Mouse (Mus musculus) spleen, postnatal 4 days (tissue): Measurements from ENCODE around the gene Nphp3.

Source experiments
- DNase-seq, 2 experiments: peaks; one replicate each; pipeline ENCODE4 v3.0.0; 2022; ENCODE audit warnings: low spot score in 2 of 2

The Nphp3 gene

DNA sequence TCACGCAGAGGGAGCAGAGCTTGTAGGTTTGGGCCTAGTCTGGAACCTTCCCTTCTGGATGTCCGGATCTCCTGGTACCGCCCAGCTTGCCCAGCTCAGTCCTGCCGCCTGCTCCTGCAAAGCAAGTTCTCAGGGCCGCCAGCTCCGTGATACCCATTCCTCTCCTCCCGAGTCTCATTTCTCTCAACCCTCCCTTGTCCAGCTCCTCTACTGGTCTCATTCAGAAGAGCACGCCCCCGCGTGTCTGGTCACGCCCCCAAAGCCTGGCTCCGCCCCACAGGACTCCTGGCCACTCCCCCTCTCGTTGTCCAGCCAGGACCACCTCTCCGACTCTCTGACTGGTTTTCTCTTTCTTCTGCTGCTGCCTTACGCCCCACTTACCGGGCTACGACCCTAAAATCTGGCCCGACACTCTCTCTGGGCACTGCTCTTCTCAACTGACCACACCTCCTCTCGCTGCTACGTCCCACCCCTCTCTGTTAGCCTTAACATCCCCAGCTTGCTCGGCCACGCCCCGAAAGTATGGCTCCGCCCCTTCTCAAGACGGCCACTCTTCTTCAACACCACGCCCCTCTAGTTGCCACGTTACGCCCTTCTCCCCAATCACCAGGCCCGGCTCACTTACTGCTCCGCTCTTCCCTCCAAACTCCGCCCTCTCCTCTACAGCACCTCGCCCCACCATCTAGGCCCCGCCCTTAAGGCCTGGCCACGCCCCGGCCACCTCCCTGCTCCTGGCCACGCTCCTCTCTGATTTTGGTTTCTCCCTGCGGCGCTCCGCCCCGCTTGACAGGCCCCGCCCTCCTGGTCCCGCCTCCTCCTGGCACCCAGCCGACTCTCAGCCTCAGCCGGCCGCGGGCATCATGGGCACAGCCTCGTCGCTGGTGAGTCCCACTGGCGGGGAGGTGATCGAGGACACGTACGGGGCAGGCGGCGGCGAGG lies at the start of gene Nphp3:
Gene Nphp3 (plus strand): TSS at position 624 of the 939 bp plus-strand sequence.
- peak; percentile 96 to 97 for DNase-seq

DNA sequence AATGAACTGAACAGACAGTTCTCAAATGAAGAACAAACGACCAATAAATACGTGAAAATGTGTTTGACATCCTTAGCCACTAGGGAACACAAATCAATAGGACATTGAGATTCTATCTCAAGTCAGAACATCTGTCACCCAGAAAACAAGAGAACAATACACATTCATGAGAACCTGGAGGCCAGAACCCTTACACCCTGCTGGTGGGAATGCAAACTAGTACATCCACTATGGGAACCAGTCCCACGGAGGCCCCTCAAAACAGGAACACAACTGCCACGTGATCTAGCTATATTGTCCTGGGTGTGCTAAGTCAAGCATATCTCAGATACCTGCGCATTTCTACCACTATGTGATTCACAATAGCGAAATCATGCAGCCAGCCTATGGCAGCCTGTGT lies 43.6 kb upstream of the Nphp3 start:
- no peak for DNase-seq

DNA sequence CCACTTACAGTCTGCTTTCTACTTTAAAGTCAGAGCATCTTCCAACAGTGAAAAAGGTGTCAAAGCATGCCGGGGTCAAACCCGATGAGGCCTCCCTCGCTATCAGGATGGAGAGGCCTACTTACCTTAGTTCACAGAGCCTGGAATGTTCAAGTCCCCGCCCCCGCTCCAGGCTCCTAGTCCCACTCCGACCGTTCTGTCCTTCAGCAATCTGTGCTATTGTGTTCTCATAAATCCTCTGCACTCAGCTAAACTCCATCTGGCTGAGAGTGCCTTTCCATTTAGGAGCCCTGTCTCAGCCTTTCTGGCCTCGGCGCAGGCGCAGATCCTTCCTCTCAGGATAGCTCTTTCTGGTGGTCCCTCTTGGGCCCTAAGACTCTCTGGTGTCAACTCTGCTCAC lies 42.4 kb upstream of the Nphp3 start:
- DNase-seq = no peak

DNA sequence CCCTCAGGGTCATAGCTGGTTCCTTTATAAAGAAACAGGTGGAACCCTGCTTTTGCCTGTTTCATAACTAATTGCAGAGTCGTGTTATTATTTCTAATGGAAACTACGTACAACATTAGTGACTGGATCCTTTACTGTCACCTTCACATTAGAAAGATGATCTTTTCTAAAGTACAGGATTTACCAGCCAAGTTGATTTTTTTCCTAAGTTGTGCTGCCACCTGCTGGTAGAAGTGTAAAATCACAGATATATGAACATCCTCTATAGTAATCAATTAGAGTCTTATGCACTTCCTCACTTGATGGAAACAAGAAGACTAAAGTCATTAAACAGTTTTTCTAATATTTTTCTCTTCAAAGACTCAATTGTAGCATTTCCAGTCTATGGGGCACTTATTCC lies 5.8 kb upstream of the Nphp3 start:
- peak; percentile 19 to 71 for DNase-seq

DNA sequence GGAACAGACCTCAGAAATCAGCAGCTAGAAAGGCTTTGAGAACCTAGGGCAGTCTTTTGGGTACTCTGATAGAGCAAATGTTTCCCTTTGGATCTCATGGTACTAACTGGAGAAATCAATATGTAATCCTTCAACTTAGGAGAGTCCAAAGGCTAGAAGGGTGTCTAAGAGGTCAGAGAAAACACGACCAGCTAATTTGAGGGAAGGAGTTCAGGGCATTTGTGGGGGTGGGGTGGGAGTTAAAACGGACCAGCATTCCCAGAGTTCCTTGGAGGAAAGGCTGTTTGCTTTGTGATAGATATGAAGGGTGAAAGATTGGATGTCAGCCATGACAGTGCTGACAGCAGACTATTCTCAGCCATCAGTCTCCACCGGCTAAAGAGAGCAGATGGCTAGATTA lies 1.7 kb upstream of the Nphp3 start:
- no peak for DNase-seq

DNA sequence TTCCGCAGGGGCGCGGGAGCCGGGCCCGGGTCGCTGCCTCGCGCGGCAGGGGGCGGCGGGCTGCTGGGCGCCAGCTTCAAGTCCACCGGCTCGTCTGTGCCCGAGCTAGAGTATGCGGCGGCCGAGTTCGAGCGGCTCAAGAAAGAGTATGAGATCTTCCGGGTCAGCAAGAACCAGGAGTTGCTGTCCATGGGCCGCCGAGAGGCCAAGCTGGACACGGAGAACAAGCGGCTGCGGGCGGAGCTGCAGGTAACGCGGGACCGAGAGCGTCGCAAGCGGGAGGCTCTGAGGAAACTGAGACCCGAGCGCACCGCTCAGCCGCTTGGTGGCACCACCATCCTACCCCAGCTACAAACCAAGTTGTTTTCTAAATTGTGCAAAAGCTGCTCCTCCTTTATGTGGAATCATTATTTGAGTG lies 578 bp downstream of the Nphp3 start:
- DNase-seq = peak; percentile 56 to 81

DNA sequence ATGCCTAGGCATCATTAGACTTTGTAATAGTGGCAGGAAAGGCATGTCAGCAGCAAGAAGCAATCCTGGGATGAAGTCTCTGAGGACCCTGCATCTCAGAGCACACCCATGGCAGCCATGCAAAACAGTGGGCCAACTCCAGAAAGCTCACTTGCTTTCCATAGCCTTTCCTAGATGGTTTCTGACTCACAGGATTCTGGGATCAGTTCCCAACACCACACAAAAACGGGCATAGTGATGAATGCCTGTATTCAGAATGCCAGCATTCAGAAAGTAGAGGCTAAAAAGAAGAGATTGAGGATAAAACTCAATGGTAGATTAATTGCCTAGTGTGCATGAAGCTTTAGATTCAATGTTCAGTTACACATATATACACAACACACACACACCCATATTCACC lies 12.2 kb downstream of the Nphp3 start:
- DNase-seq = no peak

DNA sequence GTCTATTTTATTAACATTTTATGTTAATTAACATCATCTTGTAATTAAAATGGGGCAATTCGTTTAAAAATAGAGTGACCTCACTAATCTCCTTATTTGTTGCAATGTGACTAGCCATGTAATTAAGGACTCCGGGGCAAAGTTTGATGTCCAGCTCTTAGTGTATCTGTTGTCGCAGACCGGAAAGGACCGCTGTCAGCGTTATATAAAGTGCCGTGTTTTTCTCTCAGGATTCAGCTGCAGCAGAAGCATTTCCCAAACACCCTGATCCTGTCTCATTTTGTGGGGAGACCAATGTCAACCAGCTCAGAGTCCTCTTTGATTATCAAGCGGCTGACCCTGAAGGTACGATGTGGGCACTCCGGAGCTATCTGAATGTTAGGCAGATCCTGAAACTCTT lies 18.7 kb downstream of the Nphp3 start:
- no peak for DNase-seq

DNA sequence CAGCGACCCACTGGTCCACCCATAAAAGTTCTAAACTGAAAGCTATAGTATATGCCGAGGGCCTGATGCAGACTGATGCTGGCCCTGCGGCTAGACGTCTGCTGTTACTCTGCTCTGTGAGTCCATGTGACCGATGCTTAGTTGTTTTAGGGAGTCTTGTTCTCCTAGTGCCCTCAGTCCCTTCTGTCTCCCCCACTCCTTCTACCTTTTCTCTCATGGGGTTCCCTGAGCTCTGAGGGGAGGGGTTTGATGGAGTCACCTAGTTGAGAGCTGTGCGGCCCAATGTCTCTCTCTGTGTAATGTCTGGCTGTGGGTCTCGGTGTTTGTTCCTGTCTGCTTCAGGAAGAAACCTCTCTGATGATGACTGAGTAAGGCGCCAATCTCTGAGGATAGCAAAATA lies 24.8 kb downstream of the Nphp3 start:
- DNase-seq = no peak

DNA sequence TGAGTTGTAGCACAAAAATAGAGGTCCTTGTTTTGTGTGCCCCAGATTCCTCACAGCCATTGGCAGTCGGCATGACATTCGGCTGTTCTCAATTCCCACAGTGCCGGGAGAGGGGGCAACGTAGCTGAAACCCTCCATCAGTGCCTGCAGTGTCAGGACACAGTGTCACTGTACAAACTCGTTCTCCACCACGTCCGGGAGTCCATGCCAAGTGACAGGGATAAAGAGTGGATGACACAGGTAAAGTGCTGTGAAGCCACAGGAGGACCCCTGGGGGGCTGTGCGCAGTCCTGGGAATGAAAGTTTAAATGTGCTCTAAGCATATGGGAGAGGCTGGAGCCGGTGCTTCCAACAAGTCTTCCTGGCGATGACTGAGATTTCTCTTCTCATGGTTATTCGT lies 27.5 kb downstream of the Nphp3 start:
- no peak for DNase-seq

DNA sequence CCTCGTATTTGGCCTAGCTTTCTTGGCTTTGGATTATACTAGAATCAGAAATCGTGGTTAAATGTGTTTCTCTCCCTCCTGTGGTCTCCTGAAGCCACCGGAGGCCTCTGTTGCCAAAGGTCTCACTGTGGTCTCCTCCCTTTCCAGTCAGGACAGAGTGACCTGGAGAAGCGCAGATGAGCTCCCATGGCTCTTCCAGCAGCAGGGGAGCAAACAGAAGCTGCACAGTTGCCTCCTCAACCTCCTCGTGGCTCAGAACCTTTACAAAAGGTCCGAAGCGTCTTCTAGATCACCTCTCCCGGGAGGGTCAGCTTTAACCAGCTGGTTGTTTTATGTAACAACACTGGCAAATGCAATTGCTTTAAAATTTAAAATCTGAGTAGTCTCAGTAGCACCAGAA lies 31.9 kb downstream of the Nphp3 start:
- DNase-seq = no peak

DNA sequence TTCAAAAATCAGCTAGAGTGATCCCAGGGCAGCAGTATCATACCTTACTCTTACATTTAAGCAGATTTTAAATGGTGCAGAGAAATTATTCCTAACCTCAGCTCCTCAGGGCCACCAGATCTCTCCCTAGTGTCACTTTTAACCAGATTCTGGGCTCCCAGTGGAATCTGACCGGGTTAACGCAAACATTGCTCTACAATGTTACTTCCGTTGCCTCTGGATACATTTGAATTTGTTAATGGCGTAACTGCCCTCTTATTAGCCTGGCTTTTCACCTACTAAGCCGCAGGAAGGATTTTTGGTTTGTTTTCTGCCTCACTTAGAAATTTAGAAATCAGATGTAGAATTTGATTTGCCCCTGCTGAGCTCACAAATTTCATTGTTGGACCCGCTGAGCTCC lies 32.4 kb downstream of the Nphp3 start:
- no peak for DNase-seq

DNA sequence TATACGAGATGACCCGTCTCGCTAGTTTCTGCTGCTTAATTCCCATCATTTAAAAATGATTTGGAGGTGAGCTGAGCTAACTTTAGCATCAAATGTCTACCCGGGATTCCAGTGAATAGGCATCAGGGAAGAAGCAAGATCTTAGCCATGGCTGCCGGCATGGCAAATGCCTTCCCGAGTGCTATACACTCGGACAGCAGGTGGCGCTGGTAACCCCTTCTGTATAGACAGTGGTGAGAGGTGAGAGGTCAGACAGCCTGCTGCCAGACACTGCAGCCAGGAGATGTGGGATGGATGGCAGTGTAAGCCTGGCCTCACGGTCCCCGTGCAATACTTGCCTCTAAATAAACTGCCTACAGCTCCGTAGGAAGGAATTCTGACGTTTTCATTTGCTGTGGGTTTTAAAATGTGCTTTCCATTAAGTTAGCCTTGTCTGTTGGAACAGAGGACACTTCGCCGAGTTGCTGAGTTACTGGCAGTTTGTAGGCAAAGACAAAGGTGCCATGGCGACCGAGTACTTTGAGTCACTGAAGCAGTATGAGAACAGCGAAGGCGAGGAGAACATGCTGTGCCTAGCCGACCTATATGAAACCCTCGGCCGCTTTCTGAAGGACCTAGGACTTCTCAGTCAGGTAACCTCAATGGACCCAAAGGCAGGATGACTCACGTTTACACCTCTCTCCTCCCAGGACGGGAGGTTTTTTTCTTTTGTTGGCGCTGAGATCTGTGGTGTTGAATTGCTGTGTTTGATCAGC lies 33.1 kb downstream of the Nphp3 start:
- DNase-seq = peak; percentile 66 to 86

DNA sequence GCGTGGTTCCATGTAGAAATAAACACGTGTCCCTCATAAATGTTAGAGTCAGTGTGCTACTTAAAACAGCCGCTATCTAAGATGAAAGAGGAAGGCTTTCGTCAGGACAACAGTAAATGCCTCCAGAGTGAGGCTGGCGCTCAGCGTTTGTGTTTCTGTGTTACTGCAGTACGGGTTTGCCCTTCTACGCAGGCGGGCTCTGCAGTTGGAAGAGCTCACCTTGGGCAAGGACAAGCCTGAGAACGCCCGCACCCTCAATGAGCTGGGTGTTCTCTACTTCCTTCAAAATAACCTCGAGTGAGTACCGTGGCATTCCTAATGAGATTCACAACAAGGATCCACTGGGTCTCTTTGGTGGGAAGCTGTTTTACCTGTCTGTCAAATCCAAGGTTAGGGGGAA lies 35.9 kb downstream of the Nphp3 start:
- no peak for DNase-seq

DNA sequence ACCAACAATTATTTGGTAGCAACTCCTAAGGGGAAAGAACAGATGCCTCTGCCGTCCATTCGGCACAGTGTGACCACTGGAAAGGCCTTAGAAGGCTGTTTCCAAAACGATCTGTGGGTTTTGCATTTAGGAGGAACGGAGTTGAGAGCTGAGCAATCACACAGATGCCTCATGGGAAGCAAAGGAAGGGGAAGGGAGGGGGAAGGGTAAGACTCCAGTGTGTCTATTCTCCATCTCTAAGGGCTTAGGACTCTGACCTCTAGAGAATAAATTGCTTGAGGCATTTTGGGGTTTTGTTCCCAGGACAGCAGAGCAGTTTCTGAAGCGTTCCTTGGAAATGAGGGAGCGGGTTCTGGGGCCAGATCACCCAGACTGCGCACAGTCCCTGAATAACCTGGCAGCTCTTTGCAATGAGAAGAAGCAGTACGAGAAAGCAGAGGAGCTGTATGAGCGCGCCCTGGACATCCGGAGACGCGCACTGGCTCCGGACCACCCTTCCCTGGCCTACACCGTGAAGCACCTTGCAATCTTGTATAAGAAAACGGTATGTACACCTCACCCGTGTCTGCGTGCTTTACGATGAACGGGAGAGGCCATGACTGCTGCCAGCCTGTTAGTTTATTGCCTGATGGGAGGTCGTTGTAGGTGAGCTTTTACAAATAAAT lies 36.8 kb downstream of the Nphp3 start:
- no peak for DNase-seq

DNA sequence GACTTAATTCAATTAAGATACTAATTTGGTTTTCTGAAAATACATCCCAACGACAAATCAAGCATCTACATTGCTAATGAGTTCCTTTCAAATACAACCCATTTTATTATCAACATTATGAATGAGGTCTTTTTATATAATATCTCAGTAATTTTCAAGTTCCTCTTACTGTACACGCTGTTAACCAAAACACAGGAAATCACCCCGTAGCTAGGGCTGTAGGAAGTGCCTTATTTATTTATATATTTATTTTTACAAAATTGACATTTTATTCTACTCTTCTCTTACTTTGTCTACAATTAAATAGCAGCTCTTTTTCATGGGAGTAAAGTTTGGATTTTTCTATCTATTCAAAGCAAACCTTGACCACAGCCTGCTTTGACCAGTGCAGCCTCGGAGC lies 37.4 kb downstream of the Nphp3 start:
- no peak for DNase-seq

DNA sequence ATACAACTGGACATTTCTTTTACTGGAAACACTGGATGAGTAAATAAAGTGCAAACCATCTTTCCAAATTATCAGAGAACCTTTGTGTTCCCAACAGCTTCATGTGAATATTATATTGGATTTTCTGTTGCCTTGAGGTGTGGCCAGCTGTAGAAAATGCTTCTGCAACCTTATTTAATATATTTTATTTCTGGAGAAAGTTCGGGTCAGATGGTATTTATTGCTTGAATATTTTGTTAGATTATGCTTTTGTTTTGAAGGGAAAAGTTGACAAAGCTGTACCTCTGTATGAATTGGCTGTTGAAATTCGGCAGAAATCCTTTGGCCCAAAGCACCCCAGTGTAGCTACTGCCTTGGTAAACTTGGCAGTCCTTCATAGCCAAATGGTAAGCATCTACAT lies 38.0 kb downstream of the Nphp3 start, which contains the start of gene Gm28305:
Gene Gm28305 (plus strand): TSS at position 301 of the 400 bp plus-strand sequence.
- DNase-seq = no peak

DNA sequence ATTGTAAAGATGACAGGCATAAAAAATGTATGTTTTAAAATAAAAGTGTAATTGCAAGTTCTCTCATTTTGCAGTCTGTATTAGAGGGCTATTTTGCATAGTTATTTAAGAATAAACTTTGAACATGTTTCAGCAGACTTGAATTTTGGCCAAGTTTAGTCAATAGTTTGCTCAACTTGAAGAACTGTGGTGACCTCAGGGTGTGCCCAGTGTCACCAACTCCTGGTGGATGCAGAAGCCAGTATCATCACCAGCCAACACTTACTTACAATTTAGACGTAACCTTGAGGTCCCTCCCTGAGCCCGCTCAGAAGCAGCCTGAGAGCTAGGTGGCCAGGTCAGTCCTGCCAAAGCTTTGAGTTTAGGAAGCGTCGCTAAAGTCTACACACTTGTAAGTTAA lies 41.3 kb downstream of the Nphp3 start:
- DNase-seq = no peak

DNA sequence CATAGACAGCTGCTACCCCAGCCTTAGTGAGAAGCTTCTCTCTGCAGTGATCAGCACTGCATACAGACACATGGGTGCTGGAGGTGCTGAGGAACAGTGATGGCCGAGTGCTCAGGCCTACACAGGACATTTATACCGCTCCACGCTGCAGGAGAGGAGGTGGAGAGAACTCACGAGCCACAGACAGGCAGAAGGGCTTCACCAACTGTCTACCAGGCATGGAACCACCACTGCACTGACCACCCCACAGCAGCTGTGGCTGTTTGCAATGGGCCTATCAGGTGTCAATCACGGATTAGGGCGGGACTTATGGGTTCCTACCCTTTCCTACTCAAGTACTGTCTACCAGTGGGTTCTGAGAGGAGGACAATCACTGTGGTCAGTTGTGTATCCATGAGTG lies 48.7 kb downstream of the Nphp3 start:
- DNase-seq = no peak

DNA sequence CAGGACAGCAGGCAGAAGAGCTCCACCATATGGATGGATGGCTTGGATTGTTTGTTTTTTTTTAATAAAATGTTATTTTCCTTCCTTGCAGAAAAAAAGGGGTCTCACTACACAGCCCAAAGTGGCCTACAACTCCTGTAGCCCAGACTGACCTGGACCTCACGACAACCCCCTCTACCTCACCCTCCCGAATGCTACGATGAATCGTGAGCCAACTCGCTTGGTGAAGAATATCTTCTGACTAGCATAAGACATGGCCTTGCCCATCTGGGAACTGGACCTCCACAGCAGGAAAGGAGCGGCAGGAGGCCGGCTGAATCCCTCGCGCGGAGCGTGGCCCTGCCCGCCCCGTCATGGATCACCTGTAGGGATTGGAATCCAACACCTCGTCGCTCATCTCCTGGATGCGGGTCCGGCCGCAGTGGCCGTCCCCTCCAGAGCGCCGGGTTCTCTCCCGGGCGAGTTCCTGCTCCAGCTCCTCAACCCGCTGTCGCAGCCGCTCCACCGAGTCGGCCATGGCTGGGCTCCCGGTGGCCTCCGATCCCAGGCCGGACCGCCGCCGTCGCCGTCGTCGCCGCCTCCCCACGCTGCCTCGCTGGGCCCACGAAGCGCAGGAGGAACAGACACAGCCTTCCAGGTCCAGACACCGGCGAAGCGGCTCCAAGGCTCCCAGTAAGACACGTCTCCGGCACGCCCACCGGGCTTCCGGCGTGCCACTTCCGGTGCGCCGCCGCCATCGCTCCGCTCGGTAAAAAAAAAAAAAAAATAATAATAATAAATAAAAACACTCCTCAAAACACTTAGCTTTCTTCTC lies 60.3 kb downstream of the Nphp3 start, which contains the start of gene Uba5:
Gene Uba5 (minus strand): TSS at position 705 of the 814 bp plus-strand sequence.
- peak; percentile 65 to 86 for DNase-seq

DNA sequence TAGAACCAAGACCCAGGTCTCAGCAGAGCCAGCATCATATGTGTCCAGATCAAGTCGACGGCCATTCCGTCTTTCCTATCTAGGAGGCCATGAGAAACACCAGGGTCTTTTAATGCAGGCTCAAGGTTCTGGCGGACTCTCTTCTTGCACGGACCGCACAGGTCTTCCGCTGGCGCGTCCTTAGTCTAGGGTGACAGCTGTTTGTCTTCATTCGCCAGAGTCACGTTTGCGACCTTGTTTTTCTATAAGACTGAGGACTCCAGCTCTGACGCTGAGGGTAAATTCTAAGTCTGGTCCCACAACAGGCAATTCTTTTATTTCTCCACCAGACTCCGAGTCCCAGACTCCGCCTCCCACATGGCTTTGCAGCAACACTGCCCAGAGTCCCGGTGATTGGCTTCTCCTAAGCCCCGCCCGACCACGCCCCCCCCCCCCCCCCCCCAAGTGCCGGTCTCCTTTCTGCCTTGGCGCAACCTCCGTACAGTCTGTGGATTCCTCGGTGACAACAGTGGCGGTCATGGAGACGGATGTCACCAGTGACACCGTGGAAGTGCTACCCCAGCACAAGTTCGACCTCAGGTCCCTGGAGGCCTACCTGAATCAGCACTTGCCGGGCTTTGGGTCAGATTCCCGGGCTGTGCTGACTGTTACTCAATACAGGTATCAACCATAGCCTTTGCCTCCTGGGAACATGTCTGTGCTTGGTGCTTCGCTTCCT lies 61.1 kb downstream of the Nphp3 start, which contains the start of gene Acad11:
Gene Acad11 (plus strand): TSS at position 134 of the 718 bp plus-strand sequence.
- DNase-seq = peak; percentile 79 to 87
